Mouse (Mus musculus) neural tube, embryonic 14.5 days (tissue): Measurements from ENCODE around the gene Elk4. TPM values are rescaled to one million over a fixed set of nuclear protein-coding genes. Genes with fewer than 3 reads are reported as not detected.
A peak's percentile ranks its signal among the peaks of the same experiment; 100 is the strongest.

Experiments
- ATAC-seq: fragments of 200-750 bp; cut with Nextera tagmentation; 2 replicates; pipeline ENCODE4 v1.8.0; 2017; ENCODE audit warnings: low read depth, mild to moderate bottlenecking, moderate TSS enrichment, moderate library complexity
- H3K27ac ChIP-seq: fragments of 300-500 bp; sonication (generic); 2 replicates; pipeline ENCODE4 v1.5.1; 2014; ENCODE audit warnings: low read depth, mild to moderate bottlenecking, control low read depth, low read length, moderate library complexity, mixed read lengths
- H3K27me3 ChIP-seq: fragments of 300-500 bp; sonication (generic); 2 replicates; pipeline ENCODE4 v1.6.1; 2014; ENCODE audit warnings: low read length; ENCODE audit not compliant: control insufficient read depth, insufficient read depth
- H3K36me3 ChIP-seq: fragments of 300-500 bp; sonication (generic); 2 replicates; pipeline ENCODE4 v1.6.1; 2014; ENCODE audit warnings: low read length, mixed read lengths; ENCODE audit not compliant: control insufficient read depth, insufficient read depth
- H3K4me1 ChIP-seq: fragments of 300-500 bp; sonication (generic); 2 replicates; pipeline ENCODE4 v1.6.1; 2014; ENCODE audit warnings: low read length; ENCODE audit not compliant: control insufficient read depth, insufficient read depth
- H3K4me2 ChIP-seq: fragments of 300-500 bp; sonication (generic); 2 replicates; pipeline ENCODE4 v1.6.1; 2014; ENCODE audit warnings: mild to moderate bottlenecking, low read depth, low read length, control low read depth
- H3K4me3 ChIP-seq: fragments of 300-500 bp; sonication (generic); 2 replicates; pipeline ENCODE4 v1.5.1; 2014; ENCODE audit warnings: low read depth, low read length, control low read depth, mixed read lengths
- H3K9ac ChIP-seq: fragments of 300-500 bp; sonication (generic); replicated peaks from 2 replicates; pipeline ENCODE4 v1.6.1; 2014; ENCODE audit warnings: low read depth, mild to moderate bottlenecking, control low read depth, low read length, mixed read lengths
- H3K9me3 ChIP-seq: fragments of 300-500 bp; sonication (generic); 2 replicates; pipeline ENCODE4 v1.6.1; 2016; ENCODE audit warnings: low read length; ENCODE audit not compliant: control insufficient read depth
- WGBS: fragments of 180-500 bp; shearing (Covaris S2); extraction: QIAGEN DNeasy Blood & Tissue Kit; methylation state at CpG from one replicate; pipeline ENCODE4 v1.1.7; 2014; 5-methylcytosine and 5-hydroxymethylcytosine counted together
- polyA plus RNA-seq: library from polyadenylated mRNA; unstranded; fragments of >200 nt; fragmentation: Nextera tagmentation; extraction: Ambion mirVana; gene quantifications from 2 replicates; pipeline ENCODE4 v1.2.1, GENCODE M21; 2014

Gene Elk4
- polyA plus RNA-seq, 1 experiment from 2014 or later = 13.8 TPM

DNA sequence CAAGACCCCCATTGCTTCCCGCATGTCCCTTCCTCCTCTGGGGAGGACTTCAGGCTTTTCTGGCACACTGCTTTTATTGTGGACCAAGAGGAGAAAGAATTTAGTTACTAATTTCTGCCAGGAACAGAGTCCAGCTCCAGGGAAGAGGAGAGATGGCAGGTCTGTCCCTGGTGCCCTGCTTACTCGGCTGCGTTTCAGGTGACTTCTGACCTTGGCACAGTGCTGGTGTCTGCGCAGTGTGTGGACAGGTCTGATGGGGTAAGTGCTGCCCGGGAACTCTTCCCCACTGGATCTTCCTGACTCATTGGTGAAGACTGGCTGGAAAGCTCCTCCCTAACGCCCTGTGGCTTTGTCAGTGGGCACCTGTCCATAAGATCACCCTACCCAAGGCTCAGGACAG, 38.4 kb upstream of the Elk4 start:
- Histone ChIP-seq H3K9ac (no peak overlapping the region), H3K4me3 (no peak overlapping the region), H3K4me2 (no peak overlapping the region), H3K9me3 (no peaks in the 10 kb centered on the region), H3K36me3 (no peaks in the 10 kb centered on the region), H3K4me1 (no peaks in the 10 kb centered on the region; the same call in 1 of the 2 replicates), H3K27ac (no peak overlapping the region), H3K27me3 (no peaks in the 10 kb centered on the region)
- 80% methylated on average over 6 of the region's 6 CpGs for WGBS
- no peak for ATAC-seq

GRCm38 (mm10) chr1:131969825-131970224, 37.6 kb upstream of the Elk4 start:
- ATAC-seq = no peak
- Histone ChIP-seq H3K4me1 (no peaks in the 10 kb centered on the region; the same call in 1 of the 2 replicates), H3K9me3 (no peaks in the 10 kb centered on the region), H3K27ac (no peak overlapping the region), H3K4me3 (no peak overlapping the region), H3K27me3 (no peaks in the 10 kb centered on the region), H3K4me2 (no peak overlapping the region), H3K9ac (no peak overlapping the region), H3K36me3 (no peaks in the 10 kb centered on the region)
- 62% methylated on average over 4 of the region's 4 CpGs for WGBS

DNA sequence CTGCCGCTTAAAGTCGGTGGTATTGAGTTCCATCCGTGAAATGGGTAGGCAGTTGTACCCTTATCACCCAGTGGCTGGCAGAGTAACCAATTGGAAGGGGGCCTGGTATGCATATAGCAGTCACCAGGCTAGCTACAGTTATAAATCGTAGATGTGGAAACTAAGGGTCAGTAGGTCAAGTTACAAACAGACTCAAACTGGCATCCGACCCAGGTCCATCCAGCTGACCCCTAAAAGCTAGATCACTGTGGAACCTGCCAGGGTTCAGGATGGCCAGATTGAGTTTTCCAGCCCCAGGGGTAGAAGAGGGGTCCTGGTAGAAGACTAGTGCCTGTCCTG, 37.1 kb upstream of the Elk4 start:
- 43% methylated on average over 5 of the region's 5 CpGs for WGBS

DNA sequence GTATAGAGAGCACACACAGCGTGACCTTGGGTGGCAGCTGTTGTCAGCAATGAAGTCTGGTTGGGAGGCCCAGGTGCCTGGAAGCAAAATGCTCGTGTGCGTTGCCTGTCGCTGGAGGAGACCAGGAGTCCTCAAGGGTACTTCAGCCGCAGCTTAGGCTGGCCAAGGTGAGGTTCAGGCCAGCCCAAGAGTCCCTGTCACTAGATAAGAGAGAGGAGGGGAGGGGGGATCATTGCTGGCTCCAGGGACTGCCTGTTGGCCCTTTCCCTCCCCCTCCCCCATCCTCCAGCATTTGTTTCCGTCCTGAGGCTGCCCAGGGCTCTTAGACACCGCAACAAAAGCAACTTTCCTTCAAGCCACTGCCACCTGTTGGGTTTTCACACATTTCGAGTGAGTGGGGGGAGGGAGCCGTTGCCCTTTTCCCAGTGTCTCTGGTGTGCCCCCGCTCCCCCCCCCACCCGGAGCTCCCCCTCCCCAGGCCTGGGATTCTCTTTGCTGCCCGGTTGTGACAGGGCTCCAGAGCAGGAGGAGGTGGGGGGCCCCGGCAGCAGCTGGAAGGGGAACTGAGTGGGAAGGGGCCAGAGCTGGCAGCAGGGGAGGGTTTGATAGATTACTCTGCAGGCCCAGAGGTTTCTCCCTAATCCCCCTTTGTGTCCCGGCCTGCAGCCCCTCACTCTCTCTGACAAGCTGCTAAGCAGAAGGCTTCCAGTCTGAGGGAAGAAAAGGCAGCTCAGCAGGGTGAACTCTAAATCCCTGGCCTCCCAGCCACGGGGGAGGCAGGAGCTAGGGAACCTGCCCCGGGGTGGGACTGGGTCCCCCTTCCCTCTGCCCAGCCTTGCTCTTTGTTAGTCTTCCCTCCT, 36.5 kb upstream of the Elk4 start:
- no peak overlapping the region for H3K27ac ChIP-seq
- no peaks in the 10 kb centered on the region for H3K27me3 ChIP-seq
- 3% methylated on average over 16 of the region's 16 CpGs for WGBS
- no peak overlapping the region for H3K9ac ChIP-seq
- peak; percentile 59; the same call in 1 of the 2 replicates for ATAC-seq
- H3K4me2 ChIP-seq = no peak overlapping the region
- no peaks in the 10 kb centered on the region; the same call in 1 of the 2 replicates for H3K4me1 ChIP-seq
- no peaks in the 10 kb centered on the region for H3K36me3 ChIP-seq
- H3K9me3 ChIP-seq = no peaks in the 10 kb centered on the region
- no peak overlapping the region for H3K4me3 ChIP-seq

More for the DNA sequence above, 37.1 kb upstream of the Elk4 start:
- Histone ChIP-seq H3K36me3 (no peaks in the 10 kb centered on the region), H3K9me3 (no peaks in the 10 kb centered on the region), H3K27me3 (no peaks in the 10 kb centered on the region), H3K4me3 (no peak overlapping the region), H3K9ac (no peak overlapping the region), H3K4me2 (no peak overlapping the region), H3K4me1 (no peaks in the 10 kb centered on the region; the same call in 1 of the 2 replicates), H3K27ac (no peak overlapping the region)
- no peak for ATAC-seq

DNA sequence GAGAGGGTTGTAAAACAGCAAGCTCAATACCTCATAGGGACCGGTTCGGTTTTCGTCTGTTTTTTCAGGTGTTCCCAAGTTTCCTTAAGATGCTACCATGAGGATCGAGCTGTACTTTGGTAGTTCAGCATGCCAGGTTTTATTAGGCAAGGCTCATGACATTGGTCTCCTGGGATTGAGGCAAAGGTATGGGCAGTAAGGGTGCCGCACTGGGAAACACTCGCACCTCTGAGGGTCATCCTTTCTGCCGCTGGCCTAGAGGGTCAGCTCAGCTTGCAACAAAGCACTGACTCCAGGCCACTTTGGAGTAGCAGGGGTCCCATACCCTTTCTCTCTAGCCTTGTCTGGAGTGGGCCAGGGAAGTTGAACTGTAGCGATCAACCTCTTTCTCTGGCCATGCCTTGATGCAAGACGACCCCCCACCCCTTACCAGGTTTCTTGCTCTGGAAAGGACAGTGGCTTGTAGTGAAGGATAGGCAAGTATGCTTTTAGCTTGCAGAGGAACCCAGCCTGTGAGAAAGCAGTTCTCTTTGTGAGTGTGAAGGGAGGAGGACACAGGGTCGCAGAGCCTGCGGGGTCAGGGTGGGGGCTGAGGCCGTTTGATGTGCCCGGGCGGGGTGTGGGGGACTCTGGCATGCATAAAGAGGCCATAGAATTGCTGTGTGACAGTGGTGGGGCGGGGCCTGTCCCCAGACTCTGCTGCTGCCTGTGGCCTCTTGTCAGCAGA, 35.5 kb upstream of the Elk4 start:
- no peak overlapping the region for H3K27ac ChIP-seq
- H3K36me3 ChIP-seq = no peaks in the 10 kb centered on the region
- H3K4me2 ChIP-seq = no peak overlapping the region
- no peak overlapping the region for H3K4me3 ChIP-seq
- H3K9ac ChIP-seq = no peak overlapping the region
- no peaks in the 10 kb centered on the region for H3K27me3 ChIP-seq
- no peaks in the 10 kb centered on the region; the same call in 1 of the 2 replicates for H3K4me1 ChIP-seq
- 5% methylated on average over 15 of the region's 15 CpGs for WGBS
- no peaks in the 10 kb centered on the region for H3K9me3 ChIP-seq
- ATAC-seq = peak; percentile 44; the same call in 1 of the 2 replicates

DNA sequence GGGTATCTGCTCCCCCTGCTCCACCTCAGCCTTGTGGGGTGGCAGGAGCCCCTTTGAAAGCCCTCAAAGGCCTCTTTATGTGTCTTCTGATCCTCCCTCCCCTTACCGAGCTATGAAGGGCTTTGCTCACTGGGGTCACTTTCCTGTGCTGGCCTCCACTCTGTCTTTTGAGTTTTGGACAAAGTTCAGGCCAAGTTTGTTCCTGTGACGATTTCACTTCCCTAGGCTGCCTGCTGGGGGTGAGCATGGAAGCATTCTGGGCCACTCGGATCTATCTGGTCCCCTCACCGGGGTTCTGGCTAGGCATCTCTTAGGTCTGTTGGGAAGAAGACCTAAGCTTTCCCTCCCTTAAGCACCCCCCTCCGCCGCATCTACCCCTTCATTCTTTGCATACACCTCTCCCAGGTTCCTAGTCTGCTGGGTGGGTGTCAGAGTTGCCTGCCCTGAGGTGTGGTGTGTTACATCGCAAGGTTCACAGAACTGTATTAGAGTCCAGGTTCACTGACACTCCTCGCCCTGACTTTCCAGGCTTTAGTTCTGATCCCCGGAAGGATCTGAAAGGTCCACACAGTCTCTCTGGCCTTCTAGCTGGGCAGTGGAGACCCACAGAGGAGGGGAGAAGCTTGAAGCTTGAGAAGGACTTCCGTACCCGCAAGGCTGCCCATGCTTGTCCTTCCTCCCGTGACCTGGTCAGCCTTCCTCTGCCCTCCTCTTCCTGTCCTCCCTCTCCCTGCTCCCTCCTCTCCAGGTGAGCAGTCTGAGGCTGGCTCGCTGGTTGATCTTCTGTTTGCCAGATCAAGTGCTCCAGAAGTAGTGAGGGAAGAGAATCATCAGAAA, 34.7 kb upstream of the Elk4 start:
- H3K4me1 ChIP-seq = no peaks in the 10 kb centered on the region; the same call in 1 of the 2 replicates
- no peaks in the 10 kb centered on the region for H3K27me3 ChIP-seq
- no peak; the same call in 1 of the 2 replicates for ATAC-seq
- H3K4me3 ChIP-seq = no peak overlapping the region
- no peak overlapping the region for H3K9ac ChIP-seq
- H3K4me2 ChIP-seq = no peak overlapping the region
- no peaks in the 10 kb centered on the region for H3K9me3 ChIP-seq
- 21% methylated on average over 13 of the region's 13 CpGs for WGBS
- no peak overlapping the region for H3K27ac ChIP-seq
- no peaks in the 10 kb centered on the region for H3K36me3 ChIP-seq

DNA sequence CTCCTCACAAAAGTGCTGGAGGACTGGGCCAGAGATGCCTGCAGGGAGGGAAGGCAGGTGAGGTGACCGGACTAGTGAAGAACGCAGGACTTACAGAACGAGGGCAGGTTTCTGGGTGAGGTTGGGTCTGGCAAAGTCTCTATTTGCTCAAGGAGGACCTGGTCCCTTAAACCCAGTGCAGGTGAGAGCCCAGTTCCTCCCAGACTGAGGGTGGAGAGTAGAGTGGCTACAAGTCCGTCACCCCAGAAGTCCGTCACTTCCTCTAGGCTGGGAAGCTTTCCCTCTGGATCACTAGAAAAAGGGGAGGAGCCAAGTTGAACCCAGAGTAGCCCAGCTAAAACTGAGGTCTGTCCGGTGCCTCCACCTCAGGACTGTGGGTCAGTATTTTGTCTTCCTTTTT, 33.4 kb upstream of the Elk4 start:
- WGBS = 82% methylated on average over 6 of the region's 6 CpGs
- Histone ChIP-seq H3K36me3 (no peaks in the 10 kb centered on the region), H3K9ac (no peak overlapping the region), H3K9me3 (no peaks in the 10 kb centered on the region), H3K27me3 (no peaks in the 10 kb centered on the region), H3K4me3 (no peak overlapping the region), H3K4me2 (no peak overlapping the region), H3K4me1 (no peaks in the 10 kb centered on the region; the same call in 1 of the 2 replicates), H3K27ac (no peak overlapping the region)
- ATAC-seq = no peak

DNA sequence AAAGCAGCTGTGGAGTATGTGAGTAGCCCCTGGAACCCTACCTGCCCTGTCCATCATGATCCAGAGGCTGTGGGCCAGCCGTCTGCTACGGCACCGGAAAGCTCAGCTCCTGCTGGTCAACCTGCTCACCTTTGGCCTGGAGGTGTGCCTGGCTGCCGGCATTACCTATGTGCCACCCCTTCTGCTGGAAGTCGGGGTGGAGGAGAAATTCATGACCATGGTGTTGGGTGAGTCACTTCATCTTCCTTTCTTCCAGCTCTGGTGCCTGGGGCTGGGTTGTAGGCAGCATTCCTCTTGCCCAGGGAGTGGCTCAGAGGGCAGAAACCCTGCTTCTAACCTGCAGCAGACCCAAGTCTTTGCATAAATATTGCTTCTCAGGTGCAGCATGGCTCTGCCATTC, 30.5 kb upstream of the Elk4 start:
- H3K4me1 ChIP-seq = no peaks in the 10 kb centered on the region; the same call in 1 of the 2 replicates
- no peaks in the 10 kb centered on the region for H3K27me3 ChIP-seq
- no peaks in the 10 kb centered on the region for H3K36me3 ChIP-seq
- no peak overlapping the region for H3K4me2 ChIP-seq
- no peak for ATAC-seq
- H3K9ac ChIP-seq = no peak overlapping the region
- H3K9me3 ChIP-seq = no peaks in the 10 kb centered on the region
- 89% methylated on average over 5 of the region's 5 CpGs for WGBS
- H3K4me3 ChIP-seq = no peak overlapping the region
- no peak overlapping the region for H3K27ac ChIP-seq
